ENCODE assay signal across 22 mouse cellular contexts in the genomic region with DNA sequence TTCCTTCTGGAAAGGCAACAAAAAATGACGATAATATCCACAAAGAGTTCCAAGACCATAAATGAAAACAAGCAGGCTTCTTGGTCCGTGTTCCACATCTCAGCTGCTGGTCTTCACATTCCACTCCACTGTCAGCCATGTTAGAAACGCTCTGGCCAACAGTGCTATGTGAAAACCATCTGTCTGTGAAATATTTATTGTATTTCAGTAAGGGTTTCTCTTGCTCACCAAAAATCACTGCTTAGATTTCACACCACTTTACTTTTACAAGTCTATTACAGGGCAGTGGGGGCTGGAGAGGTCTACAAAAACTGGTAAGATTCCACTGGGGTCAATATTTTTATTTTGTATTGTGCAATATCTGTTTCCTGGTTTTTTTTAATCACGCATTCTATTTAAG.
DNase-seq lines count a peak whose midpoint lies in the region; ATAC-seq and TF ChIP-seq lines count a peak whose summit lies in the region.
"Had no signal": no experiment of that assay in that cellular context is flagged by ENCODE, and none has a peak within 500 bp of the region (broad histone marks: within the 10 kb centered on the region; RNA-seq: fewer than 3 reads in every experiment).

No protein-coding gene starts in this region.

- H3K9me3 ChIP-seq in lung, embryonic 15.5 days: no peaks in the 10 kb centered on the region
- no peaks in the 10 kb centered on the region for H3K9me3 ChIP-seq in midbrain, embryonic 13.5 days
- no peaks in the 10 kb centered on the region for H3K9me3 ChIP-seq in midbrain, embryonic 16.5 days (replicated peaks; ENCODE audit: control insufficient read depth, low read length, poor library complexity, severe bottlenecking)
- H3K9me3 ChIP-seq: embryonic facial prominence, embryonic 13.5 days; forebrain, embryonic 12.5 days; heart, embryonic 15.5 days; hindbrain, embryonic 10.5 days had no signal

- peak; percentile 25 for DNase-seq in kidney, adult 2 months
- no peak for DNase-seq in kidney, adult 18-20 months
- peak; percentile 33 for DNase-seq in kidney, postnatal 14 days
- no peak for DNase-seq in kidney, adult 8-10 months
- DNase-seq in lung, postnatal 4 days: no peak
- DNase-seq: adrenal gland, postnatal 25 days; cerebellum, adult 18-20 months; cerebellum, adult 9-11 months; cerebellum, postnatal 36 days; gastrocnemius, postnatal 10 days; heart, adult 2 months had no signal

- H3K27ac ChIP-seq in kidney, adult 2 months (ENCODE audit: insufficient read depth, low read depth, low read length): no peak overlapping the region
- H3K27ac ChIP-seq in lung, embryonic 15.5 days: peak overlapping the region; percentile 41; the same call in 1 of the 2 replicates
- H3K27ac ChIP-seq in midbrain, embryonic 13.5 days: 0 out of 2 replicates have a peak overlapping the region, but pooled peaks have one; percentile 6
- no peak overlapping the region for H3K27ac ChIP-seq in midbrain, embryonic 16.5 days (ENCODE audit: low read length)
- H3K27ac ChIP-seq: embryonic facial prominence, embryonic 13.5 days; forebrain, embryonic 12.5 days; heart, adult 2 months; heart, embryonic 15.5 days; hindbrain, embryonic 10.5 days had no signal

- no peak overlapping the region for H3K9ac ChIP-seq in lung, embryonic 15.5 days
- no peak overlapping the region for H3K9ac ChIP-seq in midbrain, embryonic 13.5 days (replicated peaks)
- H3K9ac ChIP-seq in midbrain, embryonic 16.5 days (ENCODE audit: low read depth, low read length): no peak overlapping the region
- H3K9ac ChIP-seq: embryonic facial prominence, embryonic 13.5 days; forebrain, embryonic 12.5 days; heart, embryonic 15.5 days had no signal

- no peaks in the 10 kb centered on the region for H3K36me3 ChIP-seq in kidney, adult 2 months (ENCODE audit: control insufficient read depth, insufficient read depth, low read length)
- no peaks in the 10 kb centered on the region for H3K36me3 ChIP-seq in lung, embryonic 15.5 days
- no peaks in the 10 kb centered on the region for H3K36me3 ChIP-seq in midbrain, embryonic 13.5 days
- H3K36me3 ChIP-seq in midbrain, embryonic 16.5 days (ENCODE audit: control insufficient read depth, insufficient read depth, low read length): no peaks in the 10 kb centered on the region
- H3K36me3 ChIP-seq: embryonic facial prominence, embryonic 13.5 days; forebrain, embryonic 12.5 days; heart, embryonic 15.5 days had no signal

- no peak overlapping the region for H3K4me2 ChIP-seq in lung, embryonic 15.5 days
- no peak overlapping the region for H3K4me2 ChIP-seq in midbrain, embryonic 13.5 days (replicated peaks)
- H3K4me2 ChIP-seq in midbrain, embryonic 16.5 days (ENCODE audit: low read length): no peak overlapping the region
- H3K4me2 ChIP-seq: embryonic facial prominence, embryonic 13.5 days; forebrain, embryonic 12.5 days; heart, embryonic 11.5 days; heart, embryonic 15.5 days had no signal

- H3K27me3 ChIP-seq in kidney, adult 2 months (replicated peaks; ENCODE audit: control insufficient read depth, insufficient read depth, low read length): no peaks in the 10 kb centered on the region
- H3K27me3 ChIP-seq in lung, embryonic 15.5 days: no peaks in the 10 kb centered on the region
- no peaks in the 10 kb centered on the region for H3K27me3 ChIP-seq in midbrain, embryonic 13.5 days
- H3K27me3 ChIP-seq in midbrain, embryonic 16.5 days (ENCODE audit: control insufficient read depth, insufficient read depth, low read depth, low read length): no peaks in the 10 kb centered on the region
- H3K27me3 ChIP-seq: embryonic facial prominence, embryonic 13.5 days; forebrain, embryonic 12.5 days; heart, embryonic 15.5 days; Patski had no signal

- peak; percentile 60; the same call in 1 of the 2 replicates for ATAC-seq in lung, embryonic 15.5 days (ENCODE audit: borderline replicate concordance, extremely low read depth, low FRiP score, low TSS enrichment)
- no peak for ATAC-seq in midbrain, embryonic 13.5 days
- no peak for ATAC-seq in midbrain, embryonic 16.5 days
- ATAC-seq: activated CD4-positive, CD25-positive, alpha-beta regulatory T cell, adult 4 months; forebrain, embryonic 16.5 days; Patski had no signal

- no peak overlapping the region for H3K4me3 ChIP-seq in kidney, adult 2 months (ENCODE audit: insufficient read depth, low read depth, low read length)
- no peak overlapping the region for H3K4me3 ChIP-seq in lung, embryonic 15.5 days
- H3K4me3 ChIP-seq in midbrain, embryonic 13.5 days (replicated peaks): no peak overlapping the region
- H3K4me3 ChIP-seq in midbrain, embryonic 16.5 days (ENCODE audit: low read depth, low read length): no peak overlapping the region
- H3K4me3 ChIP-seq: embryonic facial prominence, embryonic 13.5 days; forebrain, embryonic 12.5 days; heart, adult 2 months; heart, embryonic 15.5 days; hindbrain, embryonic 10.5 days had no signal

- 52% methylated on average over 4 of the region's 4 CpGs for WGBS in kidney, adult 2 months
- WGBS in lung, embryonic 15.5 days: 19% methylated on average over 4 of the region's 4 CpGs
- 81% methylated on average over 4 of the region's 4 CpGs for WGBS in midbrain, embryonic 13.5 days
- 83% methylated on average over 4 of the region's 4 CpGs for WGBS in midbrain, embryonic 16.5 days

- TF ChIP-seq POLR2A in kidney, adult 2 months (IDR thresholded peaks at IDR 0.05; ENCODE audit: low read depth, low read length): no peak

- no peak for TF ChIP-seq CTCF in kidney, adult 2 months (conservative IDR thresholded peaks at IDR 0.05; ENCODE audit: insufficient read depth, insufficient read length, low read depth, low read length)

- H3K4me1 ChIP-seq in kidney, adult 2 months (ENCODE audit: control insufficient read depth, insufficient read depth, low read length): no peaks in the 10 kb centered on the region
- H3K4me1 ChIP-seq in lung, embryonic 15.5 days: peaks cover 40% of the 10 kb centered on the region
- H3K4me1 ChIP-seq in midbrain, embryonic 13.5 days (replicated peaks): peaks cover 11% of the 10 kb centered on the region
- H3K4me1 ChIP-seq in midbrain, embryonic 16.5 days (ENCODE audit: control insufficient read depth, insufficient read depth, low read length): peaks cover 2% of the 10 kb centered on the region; the same call in 1 of the 2 replicates

Comparison
In these comparisons a context has a peak if more than half of its experiments do, and no peak if none do; other contexts are left out.
1. DNase-seq: peak in kidney, adult 2 months (single experiment) and kidney, postnatal 14 days (single experiment); none in kidney, adult 18-20 months (single experiment), kidney, adult 8-10 months (0 of 2) and lung, postnatal 4 days (0 of 2).
2. H3K27ac ChIP-seq: peak in lung, embryonic 15.5 days (single experiment) and midbrain, embryonic 13.5 days (single experiment); none in kidney, adult 2 months (single experiment) and midbrain, embryonic 16.5 days (single experiment).